Mouse (Mus musculus): ENCODE measurements around the gene Gm5458.
"Not testable (repeated sequence)": the region's sequence is repeated elsewhere in the genome, so short reads cannot be mapped to it uniquely, and the experiment has no call there.

DNA sequence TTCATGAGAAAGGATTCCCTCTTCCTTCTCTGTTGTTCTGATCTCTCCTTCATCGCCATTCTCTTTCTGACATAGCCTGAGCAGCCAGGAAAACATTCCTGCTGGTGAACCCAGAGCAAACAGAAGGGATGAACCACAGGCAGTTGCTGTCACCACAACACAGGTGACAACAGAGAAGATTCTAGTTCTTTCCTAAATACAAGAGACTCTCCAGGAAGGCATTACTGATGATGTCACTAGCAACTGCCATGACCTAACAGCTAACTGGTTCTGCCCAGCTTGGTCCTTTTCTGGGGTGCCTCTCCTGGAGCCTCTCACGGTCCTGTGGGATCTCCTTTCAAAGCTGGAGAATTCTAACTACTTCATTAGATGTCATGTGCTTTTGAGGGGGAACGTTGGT, 52.5 kb downstream of the Gm5458 start, which contains the start of gene Gm2244:
- not testable (repeated sequence) for TF ChIP-seq CTCF (IDR thresholded peaks at IDR 0.05); POLR2A (IDR thresholded peaks at IDR 0.05; ENCODE audit: insufficient read depth, low read depth, low read length); EP300 (IDR thresholded peaks at IDR 0.05; ENCODE audit: insufficient read depth, low read depth, low read length)
